Mouse (Mus musculus): ENCODE measurements around the gene Dysf.

The Dysf gene

DNA sequence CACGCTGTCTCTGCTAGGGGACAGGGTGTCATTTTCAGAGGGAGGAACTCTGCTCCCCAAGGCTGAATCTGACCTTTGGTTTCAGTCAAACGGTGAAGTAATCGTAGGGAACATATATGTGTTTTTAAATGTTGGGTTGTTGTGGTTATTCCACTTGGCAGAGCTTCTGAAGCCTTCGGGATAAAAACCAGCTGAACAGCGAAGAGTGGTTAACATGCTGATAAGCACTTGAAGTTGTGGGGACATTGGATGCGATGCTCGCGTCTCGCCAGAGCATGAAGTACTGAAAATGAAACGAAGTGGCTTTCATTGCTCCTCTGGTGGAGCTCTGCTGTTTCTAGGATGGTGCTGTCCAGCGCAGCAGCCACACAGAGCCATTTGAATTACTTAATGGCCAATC is 102.7 kb downstream of the Dysf start:
- DNase-seq (ENCODE audit: low read depth, low spot score): no peak

DNA sequence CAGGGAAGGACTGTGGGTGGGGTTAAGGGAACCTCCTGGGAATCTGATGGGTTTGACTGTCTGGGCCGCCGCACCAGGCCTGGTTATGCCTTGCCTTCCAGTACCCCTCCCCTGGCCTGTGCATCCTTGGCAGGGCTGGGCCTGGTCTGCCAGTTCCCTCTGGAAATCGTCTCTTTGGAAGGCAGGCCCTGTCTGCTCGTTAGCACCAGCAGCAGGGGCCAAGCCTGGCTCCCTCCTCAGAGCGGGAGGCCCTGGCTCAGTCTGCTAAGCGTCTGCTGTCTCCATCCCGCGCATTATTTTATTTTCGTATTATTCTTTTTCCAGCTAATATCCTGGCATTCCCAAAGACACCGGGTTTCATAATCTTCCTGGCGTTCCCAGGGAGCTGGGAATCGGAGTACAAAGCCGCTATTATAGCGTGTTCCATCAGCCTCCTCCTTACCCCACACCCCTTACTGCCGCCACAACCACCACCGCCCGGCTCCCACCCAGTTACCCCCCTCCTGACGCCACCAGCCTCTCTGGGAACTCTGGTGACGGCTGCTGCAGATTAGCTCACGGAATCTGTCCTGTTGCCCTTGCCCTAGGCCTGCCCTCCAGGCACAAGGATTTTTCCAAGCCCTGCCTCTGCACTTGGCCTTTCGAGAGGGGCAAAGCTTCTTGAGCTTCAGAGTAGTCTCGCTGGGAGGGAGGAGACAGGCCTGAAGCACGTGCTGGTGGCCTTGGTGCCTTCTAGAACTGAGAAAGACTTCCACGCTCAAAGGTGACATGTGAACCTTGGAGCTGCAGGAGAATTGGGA is 111.5 kb downstream of the Dysf start:
- DNase-seq (ENCODE audit: low read depth, low spot score): no peak

DNA sequence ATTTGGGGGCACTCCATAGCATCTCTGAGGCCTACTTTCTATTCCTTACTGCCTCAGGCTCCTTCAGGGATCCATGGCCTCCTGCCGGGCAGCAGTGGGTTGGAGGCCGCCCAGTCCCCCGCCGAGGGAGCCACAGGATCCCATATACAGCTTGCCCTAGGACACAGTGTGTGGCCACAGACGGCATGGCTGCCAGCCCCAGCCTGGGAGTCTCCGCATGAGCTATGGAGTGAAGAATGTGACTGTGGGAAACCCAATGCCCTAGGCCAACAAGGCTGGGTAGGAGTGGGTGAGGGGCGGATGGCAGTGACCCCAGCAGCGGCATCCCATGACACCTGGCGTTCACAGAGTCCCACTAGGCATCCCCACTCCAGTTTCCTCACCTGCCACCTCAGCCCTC is 116.2 kb downstream of the Dysf start:
- no peak for DNase-seq (ENCODE audit: low read depth, low spot score)

DNA sequence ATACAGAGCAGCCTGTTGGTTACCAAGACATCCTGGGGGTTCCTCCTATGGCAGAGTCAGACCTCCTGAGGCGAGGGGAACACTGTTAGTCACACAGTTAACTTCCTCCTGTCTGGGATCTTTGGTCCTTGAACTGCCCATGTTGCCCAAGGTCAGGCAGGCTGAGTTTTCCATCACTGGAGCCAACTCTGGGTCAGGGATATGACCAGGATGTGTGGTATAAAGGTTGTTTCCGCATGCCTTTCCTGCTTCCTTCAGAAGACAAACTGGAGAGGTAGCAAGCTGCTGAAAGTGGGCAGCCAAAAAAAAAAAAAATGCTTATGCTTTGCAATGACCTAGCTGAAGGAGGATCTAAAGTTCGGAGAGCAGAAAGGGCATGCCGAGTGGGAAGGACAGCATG is 116.7 kb downstream of the Dysf start:
- no peak for DNase-seq (ENCODE audit: low read depth, low spot score)

DNA sequence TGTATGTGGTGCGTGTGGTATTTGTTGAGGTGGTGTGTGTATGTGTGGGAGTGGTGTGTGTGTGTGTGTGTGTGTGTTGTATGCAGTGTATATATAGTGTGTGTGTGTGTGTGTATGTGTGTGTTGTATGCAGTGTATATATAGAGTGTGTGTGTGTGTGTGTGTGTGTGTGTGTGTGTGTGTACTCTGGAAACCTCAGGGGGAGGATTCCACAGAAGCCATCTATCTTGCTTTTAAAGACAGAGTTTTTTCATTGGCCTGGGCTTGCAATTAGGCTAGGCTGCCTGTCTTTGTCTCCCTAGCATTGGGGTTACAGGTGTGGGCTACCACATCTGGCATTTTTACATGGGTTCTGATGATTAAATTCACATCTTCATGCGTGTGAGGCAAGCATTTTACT is 119.8 kb downstream of the Dysf start:
- DNase-seq (ENCODE audit: low read depth, low spot score): no peak

DNA sequence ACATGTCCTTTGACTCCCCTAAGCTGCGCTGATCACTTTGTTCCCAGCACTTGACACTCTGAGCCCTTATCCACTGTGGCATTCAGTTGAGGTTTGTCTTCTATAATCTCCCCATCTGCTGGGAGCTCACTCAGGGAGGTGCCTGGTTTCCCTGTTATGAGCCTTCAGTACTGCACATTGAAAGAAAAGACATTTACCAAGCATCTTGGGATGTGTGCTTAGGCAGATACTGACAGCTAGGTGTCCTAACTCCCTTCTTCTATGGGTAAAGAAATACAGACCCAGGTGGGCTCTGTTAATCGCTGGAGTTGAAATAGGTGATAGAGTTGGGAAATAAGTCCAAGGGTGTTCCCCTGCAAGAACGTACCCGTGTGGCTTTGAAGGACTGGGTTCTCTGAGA is 122.5 kb downstream of the Dysf start:
- no peak for DNase-seq (ENCODE audit: low read depth, low spot score)

DNA sequence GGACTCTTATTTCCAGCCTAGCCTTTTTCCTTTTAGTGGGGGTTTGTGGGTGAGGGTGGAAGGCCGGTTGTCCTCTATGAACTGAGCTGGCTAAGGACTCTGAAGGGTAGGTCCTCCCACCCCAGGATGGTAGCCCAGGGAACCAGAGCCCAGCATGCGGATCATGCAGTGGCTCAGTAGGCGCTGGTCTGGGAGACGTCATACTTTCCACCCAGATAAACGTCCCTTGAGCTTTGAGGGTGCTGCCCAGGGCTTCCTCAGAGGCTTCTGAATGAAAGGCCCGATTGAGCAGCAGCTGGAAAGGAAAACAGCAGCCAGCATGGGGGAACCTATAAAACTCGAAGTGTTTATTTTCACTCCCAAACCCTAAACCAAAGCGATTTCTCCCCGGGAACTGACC is 123.1 kb downstream of the Dysf start:
- DNase-seq (ENCODE audit: low read depth, low spot score): no peak

DNA sequence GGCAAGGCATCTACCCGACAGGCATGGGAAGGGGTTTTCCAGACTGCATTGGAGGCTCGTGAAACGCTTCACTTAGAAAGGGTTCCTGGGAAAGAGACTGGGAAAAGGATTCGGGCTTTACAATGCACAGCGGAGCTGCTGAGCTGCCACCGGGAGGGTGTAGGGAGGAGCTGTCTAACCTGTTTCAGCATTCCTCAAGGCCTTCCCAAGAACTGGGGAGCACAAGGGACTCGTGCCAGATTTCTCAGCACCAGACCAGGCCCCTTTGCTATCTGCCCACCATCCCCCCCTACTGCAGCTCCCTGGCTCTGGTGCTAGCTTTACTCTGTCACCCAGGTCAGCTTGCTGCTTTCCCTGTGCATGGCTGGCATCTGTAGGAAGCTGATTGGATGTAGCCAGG is 124.7 kb downstream of the Dysf start:
- no peak for DNase-seq (ENCODE audit: low read depth, low spot score)

DNA sequence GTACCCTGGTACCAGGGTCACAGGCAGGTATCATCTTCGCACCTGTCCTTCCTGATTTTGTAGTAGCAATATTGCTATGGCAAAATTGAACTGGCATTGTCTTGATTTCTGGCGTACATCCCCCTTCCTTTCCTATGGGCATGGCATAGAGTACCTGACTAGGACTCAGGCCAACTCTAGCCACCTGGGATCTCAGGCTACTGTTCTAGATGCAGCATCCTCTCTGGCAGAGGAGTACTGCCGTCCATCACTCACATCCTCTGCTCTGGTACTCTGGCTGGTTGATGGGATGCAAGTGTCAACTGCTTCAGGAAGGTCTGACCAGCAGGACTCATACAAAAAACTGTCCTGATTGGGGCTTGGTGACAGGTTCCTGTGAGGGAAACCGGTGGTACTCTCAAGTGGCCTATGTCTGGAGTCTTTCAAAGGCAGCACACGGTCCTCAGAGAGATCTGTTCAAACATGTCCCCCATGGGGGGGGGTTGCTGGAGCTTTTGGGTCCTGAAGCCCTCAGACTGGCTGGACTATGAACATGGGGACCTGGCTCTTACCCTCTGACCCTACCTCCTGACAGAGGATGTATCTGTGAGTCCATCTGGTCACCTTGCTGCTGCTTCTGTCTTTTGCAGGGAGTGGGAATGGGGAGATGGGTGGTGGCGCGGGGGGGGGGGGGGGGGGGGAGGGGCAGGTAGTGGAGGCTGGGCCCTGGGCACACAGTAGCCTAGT is 125.8 kb downstream of the Dysf start:
- no peak for DNase-seq (ENCODE audit: low read depth, low spot score)

DNA sequence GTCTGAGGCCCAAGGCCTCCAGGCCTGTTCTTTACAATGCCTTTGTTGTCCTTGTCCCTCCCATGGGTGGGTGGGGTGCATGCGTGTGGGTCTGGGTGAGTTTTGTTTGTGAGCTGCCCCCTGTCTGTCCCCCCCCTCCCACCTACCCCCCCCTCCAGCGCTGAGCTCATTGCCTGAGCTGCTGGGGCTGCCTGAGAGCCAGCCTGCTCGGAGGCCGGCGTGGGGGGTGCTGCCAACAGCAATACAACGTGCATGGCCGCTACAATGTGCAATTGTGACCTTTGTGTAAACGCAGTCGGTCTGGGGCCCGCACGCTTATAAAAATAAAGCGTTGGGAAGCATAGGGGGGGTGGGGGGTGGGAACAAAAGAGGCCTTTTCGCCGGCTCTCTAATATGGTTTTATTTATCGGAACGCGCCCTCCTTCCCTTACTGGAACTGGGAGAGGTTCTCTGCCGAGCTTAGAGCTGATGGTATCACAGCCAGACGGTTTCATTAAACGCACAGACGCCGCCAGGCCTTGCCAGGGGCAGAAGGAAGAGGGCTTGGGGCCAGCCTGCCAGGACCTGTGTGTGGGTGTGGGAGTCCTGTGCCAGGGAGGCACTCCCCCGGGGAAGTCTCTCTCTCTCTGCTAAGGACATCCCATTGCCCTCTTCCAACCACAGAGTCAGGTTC is 126.5 kb downstream of the Dysf start:
- DNase-seq (ENCODE audit: low read depth, low spot score): no peak

DNA sequence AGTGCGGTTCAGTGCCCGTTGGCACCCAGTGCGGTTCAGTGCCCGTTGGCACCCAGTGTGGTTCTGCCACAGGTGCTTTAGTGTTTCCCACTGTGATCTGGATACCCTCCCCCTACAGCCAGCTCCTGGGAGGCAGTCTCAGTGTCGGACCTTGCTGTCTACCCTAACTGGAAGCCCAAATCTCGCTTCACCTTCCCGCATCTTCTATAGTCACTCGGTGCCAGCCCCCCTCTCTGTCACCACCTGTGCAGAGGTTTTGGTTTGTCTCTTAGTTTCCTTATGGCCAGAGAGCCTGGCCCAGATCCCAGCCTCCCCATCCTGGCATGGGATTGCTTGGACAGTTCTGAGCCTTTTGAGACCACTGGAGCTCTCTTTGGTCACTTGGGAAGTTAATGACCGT is 127.3 kb downstream of the Dysf start:
- no peak for DNase-seq (ENCODE audit: low read depth, low spot score)

DNA sequence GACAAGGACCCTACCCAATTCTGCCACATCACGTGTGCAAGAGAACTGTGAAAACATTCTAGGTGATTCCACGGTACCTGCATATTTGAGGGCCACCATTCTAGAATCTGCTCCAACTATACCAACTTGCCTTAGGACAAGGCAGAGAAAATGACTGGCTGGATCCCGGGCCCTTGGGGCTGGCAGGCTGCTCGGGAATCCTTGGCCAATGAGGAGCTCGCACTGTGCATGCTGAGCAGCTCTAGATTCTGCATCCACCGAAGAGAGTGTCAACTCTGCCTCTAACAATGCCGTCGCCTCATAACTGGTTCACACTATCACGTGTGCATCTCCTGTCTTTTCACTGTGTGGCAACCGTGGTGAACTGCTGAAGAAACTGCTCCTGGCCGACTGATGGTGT is 128.0 kb downstream of the Dysf start:
- DNase-seq (ENCODE audit: low read depth, low spot score): no peak

DNA sequence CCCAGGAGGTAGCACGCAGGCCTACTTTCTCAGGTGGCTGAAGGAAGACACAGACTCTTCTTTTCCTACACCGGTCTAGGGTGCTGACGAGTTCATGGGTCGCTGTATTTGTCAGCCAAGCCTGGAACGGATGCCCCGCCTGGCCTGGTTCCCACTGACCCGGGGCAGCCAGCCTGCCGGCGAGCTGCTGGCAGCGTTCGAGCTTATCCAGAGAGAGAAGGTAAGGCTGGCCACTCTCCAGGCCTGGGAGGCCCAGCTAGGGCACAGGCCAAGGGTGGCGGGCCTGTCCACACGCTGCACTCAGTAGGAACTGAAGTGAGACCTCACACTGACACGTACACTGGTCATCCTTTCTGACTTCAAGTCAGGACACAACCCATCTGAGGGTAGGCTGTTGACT is 131.5 kb downstream of the Dysf start:
- no peak for DNase-seq (ENCODE audit: low read depth, low spot score)

DNA sequence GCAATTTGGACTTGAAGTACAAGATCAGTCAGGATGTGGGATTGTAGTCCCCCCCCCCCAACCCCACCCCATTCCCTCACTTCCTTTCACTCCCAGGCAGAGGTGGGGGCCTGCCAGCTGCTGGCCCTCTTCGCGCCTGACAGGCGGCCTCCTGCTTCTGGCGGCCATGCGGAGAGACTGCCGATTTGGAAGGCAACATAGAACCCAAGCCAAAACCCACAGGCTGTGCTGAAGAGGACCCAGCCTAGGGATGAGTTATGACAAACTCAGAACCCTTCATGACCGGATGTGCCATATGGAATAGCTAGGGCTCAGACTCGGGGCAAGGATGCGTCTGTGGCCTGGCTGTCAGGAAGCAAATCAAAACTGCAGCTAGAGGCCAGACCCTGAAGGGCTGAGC is 134.1 kb downstream of the Dysf start:
- no peak for DNase-seq (ENCODE audit: low read depth, low spot score)

DNA sequence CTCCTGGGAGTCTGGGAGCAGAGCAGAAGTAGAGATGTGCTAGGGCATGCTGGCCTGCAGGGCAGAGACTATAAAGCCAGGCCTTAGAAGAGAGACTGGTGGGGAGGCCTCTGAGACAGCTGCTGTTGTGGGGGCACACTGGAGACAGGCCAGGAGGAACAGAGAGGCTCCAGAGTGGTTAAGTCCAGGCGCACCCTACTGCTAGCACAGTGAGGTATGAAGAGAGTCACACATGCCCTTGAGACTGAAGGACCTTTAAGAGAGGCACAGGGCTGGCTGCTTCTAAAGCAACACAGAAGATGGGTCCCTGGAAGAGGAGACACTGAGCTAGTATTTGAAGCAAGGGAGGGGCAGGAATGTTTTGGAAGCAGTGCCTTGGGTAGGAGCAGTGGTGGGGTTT is 134.9 kb downstream of the Dysf start:
- no peak for DNase-seq (ENCODE audit: low read depth, low spot score)

DNA sequence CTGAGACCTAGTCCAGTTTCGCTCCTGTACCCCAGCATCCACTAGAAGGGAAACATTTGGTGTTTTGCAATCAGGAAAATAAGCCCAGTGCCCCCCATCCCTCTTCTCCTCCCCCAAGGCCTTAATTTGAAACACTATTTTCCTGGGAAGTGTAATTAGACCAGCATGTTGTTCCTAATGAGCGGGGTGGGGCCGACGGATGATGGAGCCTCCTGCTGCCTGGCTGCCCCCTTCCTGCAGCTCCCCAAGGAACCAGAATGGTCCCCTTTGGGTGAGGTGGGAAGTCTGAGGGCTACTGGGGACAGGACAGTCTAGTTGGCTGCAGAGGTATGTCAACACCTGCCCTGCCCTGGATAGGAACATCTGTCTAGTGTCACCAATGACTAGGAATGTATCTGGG is 136.0 kb downstream of the Dysf start:
- no peak for DNase-seq (ENCODE audit: low read depth, low spot score)

DNA sequence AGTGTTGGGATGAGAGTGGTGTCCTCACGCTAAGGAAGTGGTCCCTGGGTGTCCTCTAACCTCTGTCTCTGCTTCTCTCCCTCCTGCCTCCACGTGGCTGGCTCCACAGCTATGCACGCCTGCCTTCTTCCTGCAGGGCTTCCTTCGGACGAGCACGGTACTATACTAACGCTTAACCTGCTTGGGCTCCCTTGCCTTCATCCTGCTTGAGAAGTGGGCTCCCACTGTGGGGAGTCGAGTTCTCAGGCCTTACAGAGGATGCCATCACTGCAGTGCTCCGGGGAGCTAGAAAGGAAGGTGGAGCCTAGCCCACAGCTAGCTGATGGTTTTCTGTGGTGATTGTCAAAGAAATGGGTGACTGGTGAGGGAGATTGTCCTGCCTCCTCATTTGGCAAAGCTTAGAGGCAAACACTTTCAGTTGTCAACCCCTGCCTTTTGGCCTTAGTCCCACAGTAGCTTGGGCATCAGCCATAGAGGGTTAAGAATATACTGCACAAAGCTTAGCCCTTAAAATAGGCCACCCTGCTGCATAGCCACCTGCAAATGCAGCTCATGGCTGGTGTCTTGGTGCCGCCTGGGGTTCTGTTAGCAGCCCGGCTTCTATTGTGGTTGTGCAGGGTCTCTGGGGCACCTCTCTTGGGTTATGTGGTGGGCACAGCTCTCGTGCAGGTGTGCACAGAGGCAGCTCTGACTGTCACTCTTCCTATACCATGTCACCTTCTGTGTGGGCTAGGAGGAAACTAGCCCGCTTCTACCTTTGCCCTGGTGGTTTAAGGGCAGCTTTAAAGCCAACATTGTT is 139.0 kb downstream of the Dysf start:
- DNase-seq (ENCODE audit: low read depth, low spot score): no peak

DNA sequence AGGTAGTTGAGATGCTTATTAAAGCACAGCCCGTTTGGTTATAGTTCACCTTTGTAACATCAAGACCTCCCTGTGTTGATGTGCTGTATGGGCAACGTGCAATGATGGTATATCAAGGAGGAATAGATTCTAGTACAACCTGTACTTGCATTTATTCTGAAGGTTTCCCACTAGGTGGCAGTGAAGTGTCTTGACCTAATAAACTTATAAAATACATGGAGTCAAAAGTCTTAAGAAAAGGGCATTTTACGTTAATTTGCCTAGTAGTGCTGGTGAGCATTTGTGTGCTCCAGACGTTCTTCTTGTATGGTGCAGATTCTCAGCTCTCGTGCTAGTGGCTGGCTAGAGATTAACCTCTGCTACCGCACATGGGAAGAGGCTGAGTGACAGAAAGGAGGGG is 140.1 kb downstream of the Dysf start:
- no peak for DNase-seq (ENCODE audit: low read depth, low spot score)

DNA sequence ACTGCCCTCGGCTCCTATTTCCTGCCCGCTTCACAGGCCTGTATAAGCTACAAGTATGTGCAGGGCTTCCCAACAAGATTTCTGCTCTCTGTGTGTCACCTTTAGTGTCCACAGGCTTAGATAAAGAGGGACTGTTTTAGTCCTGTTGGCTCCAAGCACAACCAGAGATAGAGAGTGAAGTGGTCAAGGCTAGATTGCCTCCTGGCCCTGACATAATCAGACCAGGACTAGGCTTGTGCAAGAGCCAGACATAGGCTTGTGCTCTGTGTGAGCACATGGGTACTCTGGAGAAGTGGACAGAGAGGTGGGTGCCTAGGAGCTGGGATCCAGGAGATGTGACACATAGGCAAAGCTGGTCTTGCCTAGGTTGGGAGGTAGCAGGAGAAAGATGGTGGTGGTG is 146.1 kb downstream of the Dysf start:
- no peak for DNase-seq (ENCODE audit: low read depth, low spot score)

DNA sequence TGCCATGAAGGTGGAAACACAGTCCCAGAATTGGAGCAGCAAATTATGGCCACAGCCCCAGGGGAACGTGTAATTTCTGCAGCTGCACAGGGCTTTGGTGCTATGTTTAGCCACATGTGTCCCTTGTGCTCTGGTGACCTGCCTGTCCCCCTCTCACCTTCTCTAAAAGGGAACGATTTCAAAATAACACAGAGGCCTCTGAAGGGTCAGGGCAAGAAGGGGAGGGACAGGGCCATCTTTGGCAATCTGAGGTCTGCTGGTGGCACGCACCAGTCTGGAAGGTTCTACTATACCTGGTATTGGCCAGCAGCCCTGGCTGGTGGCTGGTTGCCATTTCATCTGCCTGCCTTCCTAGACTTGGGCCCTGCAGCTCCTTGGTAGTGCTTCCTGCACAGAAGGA is 147.4 kb downstream of the Dysf start:
- DNase-seq (ENCODE audit: low read depth, low spot score): no peak

DNA sequence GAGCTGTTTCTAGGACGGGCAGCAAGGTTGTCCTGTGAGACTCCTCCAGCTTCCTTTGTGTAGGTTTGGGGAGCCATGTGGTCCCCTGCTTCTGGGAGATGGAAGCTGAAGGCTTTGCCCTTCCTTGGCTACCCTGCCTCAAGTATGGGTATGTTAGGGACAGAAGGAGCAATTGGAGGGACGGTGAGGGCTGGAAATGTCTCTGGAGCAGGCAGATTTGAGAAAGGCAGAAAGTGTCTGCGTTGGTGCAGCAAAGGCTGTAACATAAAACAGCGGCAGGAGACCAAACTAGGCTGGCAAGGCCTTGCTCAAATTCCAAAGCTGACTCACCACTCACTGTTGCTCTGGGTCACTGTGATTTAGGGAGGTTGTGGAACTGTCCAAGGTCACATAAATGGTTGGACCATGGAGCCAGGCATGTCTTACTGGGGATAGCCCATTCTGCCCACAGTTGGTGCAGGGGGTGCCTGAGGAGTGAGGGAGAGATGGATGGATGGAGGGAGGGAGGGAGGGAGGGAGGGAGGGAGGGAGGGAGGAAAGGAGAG is 148.2 kb downstream of the Dysf start:
- no peak for DNase-seq (ENCODE audit: low read depth, low spot score)

DNA sequence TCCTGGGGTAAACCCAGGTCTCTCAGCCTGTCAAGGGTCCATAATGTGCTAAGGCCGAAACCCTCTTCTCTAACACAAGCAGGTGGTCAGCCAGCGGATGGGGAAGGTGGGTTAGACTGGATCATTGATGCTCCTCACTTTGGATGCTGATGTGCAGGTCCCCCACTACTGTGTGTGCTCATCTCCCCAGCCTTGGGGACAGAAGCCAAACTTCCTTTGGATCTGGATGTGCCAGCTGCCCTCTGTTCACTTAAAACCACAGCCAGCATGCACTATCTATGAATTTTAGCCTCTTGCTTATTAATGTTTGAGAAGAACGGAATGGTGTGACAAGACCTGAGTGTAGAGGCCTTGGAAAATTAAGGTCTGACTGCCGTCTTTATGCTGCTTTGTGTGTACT is 150.7 kb downstream of the Dysf start:
- no peak for DNase-seq (ENCODE audit: low read depth, low spot score)
